Mouse (Mus musculus): ENCODE results near the gene Spdye4a. TPM values are rescaled to one million over a fixed set of nuclear protein-coding genes. Genes with fewer than 3 reads are reported as not detected.
A peak's percentile ranks its signal among the peaks of the same experiment; 100 is the strongest.

Spdye4a gene
- total and polyA plus RNA-seq, 2 experiments from 2014 or later, result not detected

GRCm38 (mm10) chr5:143264689-143265088 is 38.0 kb upstream of the Spdye4a start:
- H3K27ac ChIP-seq (ENCODE audit: low read depth), result no peak overlapping the region
- TF ChIP-seq EP300 (IDR thresholded peaks at IDR 0.05; ENCODE audit: low read depth) (no peak), CTCF (IDR thresholded peaks at IDR 0.05; ENCODE audit: low read depth) (no peak)
- WGBS, result 75% methylated on average over 10 of the region's 10 CpGs
- H3K9me3 ChIP-seq (replicated peaks; ENCODE audit: control insufficient read depth, low read length), result no peaks in the 10 kb centered on the region
- no peak for DNase-seq (ENCODE audit: low spot score)
- no peak overlapping the region for H3K4me2 ChIP-seq (ENCODE audit: low read depth, low read length)
- peaks cover 24% of the 10 kb centered on the region; the same call in 1 of the 2 replicates for H3K36me3 ChIP-seq (replicated peaks; ENCODE audit: control insufficient read depth, insufficient read depth, low read length)
- H3K9ac ChIP-seq (replicated peaks; ENCODE audit: low read depth, low read length), result no peak overlapping the region
- H3K27me3 ChIP-seq (ENCODE audit: control insufficient read depth, insufficient read depth, low read length), result no peaks in the 10 kb centered on the region
- peaks cover 7% of the 10 kb centered on the region for H3K4me1 ChIP-seq (ENCODE audit: control insufficient read depth, insufficient read depth)
- ATAC-seq (ENCODE audit: insufficient read depth, low read depth), result no peak
- H3K4me3 ChIP-seq (ENCODE audit: low read depth, low read length), result no peak overlapping the region

GRCm38 (mm10) chr5:143261636-143262035 is 34.9 kb upstream of the Spdye4a start:
- H3K27me3 ChIP-seq (ENCODE audit: control insufficient read depth, insufficient read depth, low read length), result peaks cover 4% of the 10 kb centered on the region; the same call in 1 of the 2 replicates
- no peaks in the 10 kb centered on the region for H3K9me3 ChIP-seq (replicated peaks; ENCODE audit: control insufficient read depth, low read length)
- no peak for DNase-seq (ENCODE audit: low spot score)
- H3K4me3 ChIP-seq (ENCODE audit: low read depth, low read length), result no peak overlapping the region
- ATAC-seq (ENCODE audit: insufficient read depth, low read depth), result no peak
- no peak overlapping the region for H3K4me2 ChIP-seq (ENCODE audit: low read depth, low read length)
- H3K36me3 ChIP-seq (replicated peaks; ENCODE audit: control insufficient read depth, insufficient read depth, low read length), result peaks cover 24% of the 10 kb centered on the region; the same call in 1 of the 2 replicates
- TF ChIP-seq CTCF (IDR thresholded peaks at IDR 0.05; ENCODE audit: low read depth) (no peak), EP300 (IDR thresholded peaks at IDR 0.05; ENCODE audit: low read depth) (no peak)
- 83% methylated on average over 8 of the region's 8 CpGs for WGBS
- H3K27ac ChIP-seq (ENCODE audit: low read depth), result no peak overlapping the region
- H3K9ac ChIP-seq (replicated peaks; ENCODE audit: low read depth, low read length), result no peak overlapping the region
- H3K4me1 ChIP-seq (ENCODE audit: control insufficient read depth, insufficient read depth), result no peaks in the 10 kb centered on the region

- Histone ChIP-seq H3K36me3 (replicated peaks; ENCODE audit: control insufficient read depth, insufficient read depth, low read length) (peaks cover 19% of the 10 kb centered on the region), H3K27me3 (ENCODE audit: control insufficient read depth, insufficient read depth, low read length) (peaks cover 56% of the 10 kb centered on the region), H3K9ac (replicated peaks; ENCODE audit: low read depth, low read length) (no peak overlapping the region), H3K4me1 (ENCODE audit: control insufficient read depth, insufficient read depth) (0 out of 2 replicates have a peak, but pooled peaks cover 8% of the 10 kb centered on the region), H3K9me3 (replicated peaks; ENCODE audit: control insufficient read depth, low read length) (no peaks in the 10 kb centered on the region), H3K4me3 (ENCODE audit: low read depth, low read length) (no peak overlapping the region), H3K4me2 (ENCODE audit: low read depth, low read length) (no peak overlapping the region), H3K27ac (ENCODE audit: low read depth) (no peak overlapping the region)
- DNase-seq (ENCODE audit: low spot score), result no peak
- TF ChIP-seq EP300 (IDR thresholded peaks at IDR 0.05; ENCODE audit: low read depth) (no peak), CTCF (IDR thresholded peaks at IDR 0.05; ENCODE audit: low read depth) (no peak)
- WGBS, result 88% methylated on average over 5 of the region's 5 CpGs
- no peak for ATAC-seq (ENCODE audit: insufficient read depth, low read depth)
These were observed 29.1 kb upstream of the Spdye4a start for GRCm38 (mm10) chr5:143255802-143256201.

- Histone ChIP-seq H3K9ac (replicated peaks; ENCODE audit: low read depth, low read length) (no peak overlapping the region), H3K36me3 (replicated peaks; ENCODE audit: control insufficient read depth, insufficient read depth, low read length) (peaks cover 19% of the 10 kb centered on the region), H3K27me3 (ENCODE audit: control insufficient read depth, insufficient read depth, low read length) (peaks cover 56% of the 10 kb centered on the region), H3K9me3 (replicated peaks; ENCODE audit: control insufficient read depth, low read length) (no peaks in the 10 kb centered on the region), H3K4me1 (ENCODE audit: control insufficient read depth, insufficient read depth) (0 out of 2 replicates have a peak, but pooled peaks cover 8% of the 10 kb centered on the region), H3K4me3 (ENCODE audit: low read depth, low read length) (peak overlapping the region; percentile 51), H3K27ac (ENCODE audit: low read depth) (no peak overlapping the region), H3K4me2 (ENCODE audit: low read depth, low read length) (no peak overlapping the region)
- ATAC-seq (ENCODE audit: insufficient read depth, low read depth) (no peak), DNase-seq (ENCODE audit: low spot score) (no peak)
- no peak for TF ChIP-seq EP300 (IDR thresholded peaks at IDR 0.05; ENCODE audit: low read depth)
- no peak for TF ChIP-seq CTCF (IDR thresholded peaks at IDR 0.05; ENCODE audit: low read depth)
- 55% methylated on average over 24 of the region's 24 CpGs for WGBS
These were observed 28.4 kb upstream of the Spdye4a start for GRCm38 (mm10) chr5:143255131-143255519.

GRCm38 (mm10) chr5:143254487-143255130 is 27.9 kb upstream of the Spdye4a start:
- peaks cover 56% of the 10 kb centered on the region for H3K27me3 ChIP-seq (ENCODE audit: control insufficient read depth, insufficient read depth, low read length)
- H3K4me3 ChIP-seq (ENCODE audit: low read depth, low read length), result peak overlapping the region; percentile 51
- peak overlapping the region; percentile 79; the same call in 1 of the 2 replicates for H3K4me2 ChIP-seq (ENCODE audit: low read depth, low read length)
- no peaks in the 10 kb centered on the region for H3K9me3 ChIP-seq (replicated peaks; ENCODE audit: control insufficient read depth, low read length)
- H3K9ac ChIP-seq (replicated peaks; ENCODE audit: low read depth, low read length), result no peak overlapping the region
- DNase-seq (ENCODE audit: low spot score) (no peak), ATAC-seq (ENCODE audit: insufficient read depth, low read depth) (no peak)
- peaks cover 20% of the 10 kb centered on the region for H3K36me3 ChIP-seq (replicated peaks; ENCODE audit: control insufficient read depth, insufficient read depth, low read length)
- no peak for TF ChIP-seq EP300 (IDR thresholded peaks at IDR 0.05; ENCODE audit: low read depth)
- no peak for TF ChIP-seq CTCF (IDR thresholded peaks at IDR 0.05; ENCODE audit: low read depth)
- no peak overlapping the region for H3K27ac ChIP-seq (ENCODE audit: low read depth)
- 39% methylated on average over 65 of the region's 66 CpGs for WGBS
- 0 out of 2 replicates have a peak, but pooled peaks cover 8% of the 10 kb centered on the region for H3K4me1 ChIP-seq (ENCODE audit: control insufficient read depth, insufficient read depth)

Measured in heart, postnatal 0 days (tissue).